Mouse (Mus musculus): ENCODE measurements around the gene Lekr1.

GRCm38 (mm10) chr3:65670216-65670615 is 4.2 kb downstream of the Lekr1 start:
- no peak for TF ChIP-seq MAFK (IDR thresholded peaks at IDR 0.05; ENCODE audit: insufficient read depth, low read depth, low read length)
- no peak for TF ChIP-seq ZNF384 (IDR thresholded peaks at IDR 0.05; ENCODE audit: low read depth, low read length)
- TF ChIP-seq CHD2 (IDR thresholded peaks at IDR 0.05; ENCODE audit: low read depth, low read length) = no peak
- no peak for TF ChIP-seq HCFC1 (IDR thresholded peaks at IDR 0.05; ENCODE audit: borderline replicate concordance, insufficient read depth, low read length)
- TF ChIP-seq ZC3H11A (IDR thresholded peaks at IDR 0.05; ENCODE audit: borderline replicate concordance, low read depth, low read length) = no peak
